Mouse (Mus musculus) hindbrain, postnatal 0 days (tissue): Measurements from ENCODE around the gene Tnfaip8l2. TPM values are rescaled to one million over a fixed set of nuclear protein-coding genes. Genes with fewer than 3 reads are reported as not detected.
"Not testable (repeated sequence)": the region's sequence is repeated elsewhere in the genome, so short reads cannot be mapped to it uniquely, and the experiment has no call there.

Source experiments
- ATAC-seq: fragments of 200-750 bp; cut with Nextera tagmentation; 2 replicates; pipeline ENCODE4 v1.8.0; 2017; ENCODE audit warnings: mild to moderate bottlenecking, moderate TSS enrichment, moderate library complexity
- DNase-seq: peaks from one replicate; pipeline ENCODE4 v3.0.0-alpha.2; 2015; ENCODE audit warnings: low spot score
- H3K27ac ChIP-seq: fragments of 300-500 bp; sonication (generic); 2 replicates; pipeline ENCODE4 v1.5.1; 2014; ENCODE audit warnings: mild to moderate bottlenecking
- H3K27me3 ChIP-seq: fragments of 300-500 bp; sonication (generic); 2 replicates; pipeline ENCODE4 v1.6.1; 2014; ENCODE audit warnings: low read length, mixed read lengths; ENCODE audit not compliant: insufficient read depth
- H3K36me3 ChIP-seq: fragments of 300-500 bp; sonication (generic); 2 replicates; pipeline ENCODE4 v1.6.1; 2014; ENCODE audit warnings: low read length, mixed read lengths; ENCODE audit not compliant: insufficient read depth
- H3K4me1 ChIP-seq: fragments of 300-500 bp; sonication (generic); 2 replicates; pipeline ENCODE4 v1.6.1; 2014; ENCODE audit warnings: antibody characterized with exemption, low read length, mixed read lengths; ENCODE audit not compliant: insufficient read depth
- H3K4me2 ChIP-seq: fragments of 300-500 bp; sonication (generic); 2 replicates; pipeline ENCODE4 v1.6.1; 2014; ENCODE audit warnings: low read depth, mild to moderate bottlenecking, low read length, moderate library complexity, mixed read lengths
- H3K4me3 ChIP-seq: fragments of 300-500 bp; sonication (generic); 2 replicates; pipeline ENCODE4 v1.5.1; 2014; ENCODE audit warnings: low read length
- H3K9ac ChIP-seq: fragments of 300-500 bp; sonication (generic); replicated peaks from 2 replicates; pipeline ENCODE4 v1.6.1; 2014; ENCODE audit warnings: mild to moderate bottlenecking, low read length, moderate library complexity, mixed read lengths
- H3K9me3 ChIP-seq: fragments of 300-500 bp; sonication (generic); 2 replicates; pipeline ENCODE4 v1.6.1; 2016; ENCODE audit warnings: low read length, mixed read lengths
- CTCF ChIP-seq: IDR thresholded peaks from 2 replicates; pipeline ENCODE4 v1.5.1; 2016; ENCODE audit warnings: antibody characterized with exemption, control low read depth, low read depth
- WGBS: fragments of 180-500 bp; shearing (Covaris S2); extraction: QIAGEN DNeasy Blood & Tissue Kit; methylation state at CpG from one replicate; pipeline ENCODE4 v1.1.7; 2014; 5-methylcytosine and 5-hydroxymethylcytosine counted together
- polyA plus RNA-seq: library from polyadenylated mRNA; unstranded; fragments of >200 nt; fragmentation: Nextera tagmentation; extraction: Ambion mirVana; gene quantifications from 2 replicates; pipeline ENCODE4 v1.2.1, GENCODE M21; 2015
- total RNA-seq: library from RNA; depleted of rRNA; stranded (reverse); fragments of >200 nt; gene quantifications from 2 replicates; pipeline ENCODE4 v1.2.3, GENCODE M21; 2014

Gene Tnfaip8l2
- total and polyA plus RNA-seq, 2 experiments from 2014 or later, result 1.9 to 3.1 TPM

- Histone ChIP-seq H3K4me2 (peak within 1 kb of the TSS; percentile 70), H3K9ac (peak within 1 kb of the TSS; percentile 71), H3K36me3 (no peaks in the 10 kb centered on the region), H3K4me3 (peak within 1 kb of the TSS; percentile 66), H3K4me1 (no peaks in the 10 kb centered on the region), H3K9me3 (no peaks in the 10 kb centered on the region), H3K27ac (peak within 1 kb of the TSS; percentile 80), H3K27me3 (no peaks in the 10 kb centered on the region)
- peak; percentile 97 for DNase-seq
- WGBS, result under 1% methylated on average over 20 of the region's 20 CpGs
- ATAC-seq, result peak; percentile 96
- TF ChIP-seq CTCF, result peak; percentile 41
Observed at GRCm38 (mm10) chr3:95133680-95134101, 8.5 kb downstream of the Tnfaip8l2 start, which contains the start of the genes Scnm1 and Lysmd1. Gene Scnm1 (minus strand): TSS chr3:95134011. Gene Lysmd1 (plus strand): TSS chr3:95134088.

GRCm38 (mm10) chr3:95133176-95133575 is 9.0 kb downstream of the Tnfaip8l2 start:
- Histone ChIP-seq H3K4me3 (peak overlapping the region; percentile 66), H3K9ac (peak overlapping the region; percentile 71), H3K9me3 (no peaks in the 10 kb centered on the region), H3K27me3 (no peaks in the 10 kb centered on the region), H3K4me1 (no peaks in the 10 kb centered on the region), H3K27ac (peak overlapping the region; percentile 80; the same call in 1 of the 2 replicates), H3K36me3 (no peaks in the 10 kb centered on the region), H3K4me2 (peak overlapping the region; percentile 59)
- no peak for TF ChIP-seq CTCF
- DNase-seq (no peak), ATAC-seq (0 out of 2 replicates have a peak, but pooled peaks have one; percentile 4)
- 54% methylated on average over 11 of the region's 11 CpGs for WGBS

- not testable (repeated sequence) for H3K27ac ChIP-seq, DNase-seq, H3K9ac ChIP-seq, H3K36me3 ChIP-seq, H3K27me3 ChIP-seq, H3K4me2 ChIP-seq, ATAC-seq, H3K4me3 ChIP-seq, H3K4me1 ChIP-seq, H3K9me3 ChIP-seq
- whole genome bisulfite sequencing, result 91% methylated on average over 2 of the region's 2 CpGs
- TF ChIP-seq CTCF, result peak; percentile 37
Observed at GRCm38 (mm10) chr3:95132389-95132788, 9.8 kb downstream of the Tnfaip8l2 start.

- H3K27ac ChIP-seq, result no peak overlapping the region
- 91% methylated on average over 5 of the region's 5 CpGs for WGBS
- no peak for DNase-seq
- H3K9me3 ChIP-seq, result no peaks in the 10 kb centered on the region
- no peak overlapping the region for H3K9ac ChIP-seq
- no peaks in the 10 kb centered on the region for H3K36me3 ChIP-seq
- H3K4me2 ChIP-seq, result no peak overlapping the region
- no peak for TF ChIP-seq CTCF
- H3K27me3 ChIP-seq, result no peaks in the 10 kb centered on the region
- 0 out of 2 replicates have a peak, but pooled peaks cover 1% of the 10 kb centered on the region for H3K4me1 ChIP-seq
- ATAC-seq, result no peak
- no peak overlapping the region for H3K4me3 ChIP-seq
Observed at GRCm38 (mm10) chr3:95130081-95130480, 12.1 kb downstream of the Tnfaip8l2 start.

GRCm38 (mm10) chr3:95129226-95129651 is 12.9 kb downstream of the Tnfaip8l2 start:
- Histone ChIP-seq H3K9me3 (no peaks in the 10 kb centered on the region), H3K4me2 (no peak overlapping the region), H3K9ac (no peak overlapping the region), H3K27me3 (no peaks in the 10 kb centered on the region), H3K4me3 (no peak overlapping the region), H3K4me1 (0 out of 2 replicates have a peak, but pooled peaks cover 4% of the 10 kb centered on the region), H3K27ac (no peak overlapping the region), H3K36me3 (no peaks in the 10 kb centered on the region)
- TF ChIP-seq CTCF, result no peak
- no peak for ATAC-seq
- WGBS, result 35% methylated on average over 6 of the region's 6 CpGs
- no peak for DNase-seq

- Histone ChIP-seq H3K27ac (no peak overlapping the region), H3K36me3 (peaks cover 22% of the 10 kb centered on the region), H3K27me3 (no peaks in the 10 kb centered on the region), H3K4me1 (0 out of 2 replicates have a peak, but pooled peaks cover 4% of the 10 kb centered on the region), H3K4me3 (no peak overlapping the region), H3K9me3 (no peaks in the 10 kb centered on the region), H3K4me2 (no peak overlapping the region), H3K9ac (no peak overlapping the region)
- WGBS, result 29% methylated on average over 5 of the region's 5 CpGs
- peak; percentile 46; the same call in 1 of the 2 replicates for ATAC-seq
- peak; percentile 66 for DNase-seq
- no peak for TF ChIP-seq CTCF
Observed at GRCm38 (mm10) chr3:95124972-95125371, 17.2 kb downstream of the Tnfaip8l2 start.

GRCm38 (mm10) chr3:95124246-95124645 is 17.9 kb downstream of the Tnfaip8l2 start, which contains the start of gene Tmod4:
Gene Tmod4 (plus strand): TSS chr3:95124476.
- H3K36me3 ChIP-seq, result peaks cover 29% of the 10 kb centered on the region
- 55% methylated on average over 6 of the region's 6 CpGs for WGBS
- no peak for ATAC-seq
- H3K4me1 ChIP-seq, result 0 out of 2 replicates have a peak, but pooled peaks cover 4% of the 10 kb centered on the region
- TF ChIP-seq CTCF, result peak; percentile 70
- no peak for DNase-seq
- no peak within 1 kb of the TSS for H3K4me3 ChIP-seq
- H3K9ac ChIP-seq, result no peak within 1 kb of the TSS
- H3K27me3 ChIP-seq, result no peaks in the 10 kb centered on the region
- no peaks in the 10 kb centered on the region for H3K9me3 ChIP-seq
- no peak within 1 kb of the TSS for H3K27ac ChIP-seq
- H3K4me2 ChIP-seq, result no peak within 1 kb of the TSS
